Mouse (Mus musculus): Measurements from ENCODE around the gene Armc12. TPM values are rescaled to one million over a fixed set of nuclear protein-coding genes. Genes with fewer than 3 reads are reported as not detected.

Armc12 gene
- polyA plus RNA-seq, 1 experiment, result not detected

GRCm38 (mm10) chr17:28495832-28496231 lies 34.8 kb upstream of the Armc12 start:
- 66% methylated on average over 8 of the region's 8 CpGs for WGBS
- Histone ChIP-seq H3K4me3 (replicated peaks; ENCODE audit: extremely low read depth, low read depth, low read length) (no peak overlapping the region), H3K4me1 (ENCODE audit: control insufficient read depth, insufficient read depth, low read length) (no peaks in the 10 kb centered on the region)
- no peak for DNase-seq
- TF ChIP-seq CTCF (IDR thresholded peaks at IDR 0.05; ENCODE audit: insufficient read depth, low read length), result no peak
- TF ChIP-seq POLR2A (IDR thresholded peaks at IDR 0.05; ENCODE audit: borderline replicate concordance, extremely low read depth, low read depth, low read length), result no peak

GRCm38 (mm10) chr17:28499190-28499589 lies 31.4 kb upstream of the Armc12 start:
- TF ChIP-seq CTCF (IDR thresholded peaks at IDR 0.05; ENCODE audit: insufficient read depth, low read length) (no peak), POLR2A (IDR thresholded peaks at IDR 0.05; ENCODE audit: borderline replicate concordance, extremely low read depth, low read depth, low read length) (no peak)
- 71% methylated on average over 2 of the region's 2 CpGs for WGBS
- Histone ChIP-seq H3K4me3 (replicated peaks; ENCODE audit: extremely low read depth, low read depth, low read length) (no peak overlapping the region), H3K4me1 (ENCODE audit: control insufficient read depth, insufficient read depth, low read length) (no peaks in the 10 kb centered on the region)
- DNase-seq, result no peak

- H3K4me1 ChIP-seq (ENCODE audit: control insufficient read depth, insufficient read depth, low read length), result no peaks in the 10 kb centered on the region
- TF ChIP-seq CTCF (IDR thresholded peaks at IDR 0.05; ENCODE audit: insufficient read depth, low read length) (no peak), POLR2A (IDR thresholded peaks at IDR 0.05; ENCODE audit: borderline replicate concordance, extremely low read depth, low read depth, low read length) (no peak)
- H3K4me3 ChIP-seq (replicated peaks; ENCODE audit: extremely low read depth, low read depth, low read length), result no peak overlapping the region
- WGBS, result 88% methylated on average over 3 of the region's 3 CpGs
- no peak for DNase-seq
Measured at GRCm38 (mm10) chr17:28500465-28500864, 30.1 kb upstream of the Armc12 start.

- H3K4me1 ChIP-seq (ENCODE audit: control insufficient read depth, insufficient read depth, low read length), result no peaks in the 10 kb centered on the region
- H3K4me3 ChIP-seq (replicated peaks; ENCODE audit: extremely low read depth, low read depth, low read length), result no peak overlapping the region
- DNase-seq, result no peak
- TF ChIP-seq CTCF (IDR thresholded peaks at IDR 0.05; ENCODE audit: insufficient read depth, low read length) (no peak), POLR2A (IDR thresholded peaks at IDR 0.05; ENCODE audit: borderline replicate concordance, extremely low read depth, low read depth, low read length) (no peak)
- WGBS, result 45% methylated on average over 7 of the region's 7 CpGs
Measured at GRCm38 (mm10) chr17:28502196-28502821, 28.3 kb upstream of the Armc12 start.

GRCm38 (mm10) chr17:28504182-28504581 lies 26.4 kb upstream of the Armc12 start:
- WGBS, result 69% methylated on average over 6 of the region's 6 CpGs
- no peak overlapping the region for H3K4me3 ChIP-seq (replicated peaks; ENCODE audit: extremely low read depth, low read depth, low read length)
- H3K4me1 ChIP-seq (ENCODE audit: control insufficient read depth, insufficient read depth, low read length), result no peaks in the 10 kb centered on the region
- DNase-seq, result no peak
- TF ChIP-seq CTCF (IDR thresholded peaks at IDR 0.05; ENCODE audit: insufficient read depth, low read length) (no peak), POLR2A (IDR thresholded peaks at IDR 0.05; ENCODE audit: borderline replicate concordance, extremely low read depth, low read depth, low read length) (no peak)

GRCm38 (mm10) chr17:28505591-28505990 lies 25.0 kb upstream of the Armc12 start:
- TF ChIP-seq CTCF (IDR thresholded peaks at IDR 0.05; ENCODE audit: insufficient read depth, low read length) (no peak), POLR2A (IDR thresholded peaks at IDR 0.05; ENCODE audit: borderline replicate concordance, extremely low read depth, low read depth, low read length) (no peak)
- Histone ChIP-seq H3K4me1 (ENCODE audit: control insufficient read depth, insufficient read depth, low read length) (no peaks in the 10 kb centered on the region), H3K4me3 (replicated peaks; ENCODE audit: extremely low read depth, low read depth, low read length) (no peak overlapping the region)
- no peak for DNase-seq
- 90% methylated on average over 4 of the region's 4 CpGs for WGBS

GRCm38 (mm10) chr17:28506895-28507294 lies 23.7 kb upstream of the Armc12 start:
- DNase-seq, result no peak
- 50% methylated on average over 5 of the region's 5 CpGs for WGBS
- TF ChIP-seq POLR2A (IDR thresholded peaks at IDR 0.05; ENCODE audit: borderline replicate concordance, extremely low read depth, low read depth, low read length), result no peak
- no peak for TF ChIP-seq CTCF (IDR thresholded peaks at IDR 0.05; ENCODE audit: insufficient read depth, low read length)
- H3K4me3 ChIP-seq (replicated peaks; ENCODE audit: extremely low read depth, low read depth, low read length), result no peak overlapping the region
- H3K4me1 ChIP-seq (ENCODE audit: control insufficient read depth, insufficient read depth, low read length), result peaks cover 4% of the 10 kb centered on the region; the same call in 1 of the 2 replicates

GRCm38 (mm10) chr17:28507496-28507895 lies 23.1 kb upstream of the Armc12 start:
- Histone ChIP-seq H3K4me1 (ENCODE audit: control insufficient read depth, insufficient read depth, low read length) (peaks cover 7% of the 10 kb centered on the region), H3K4me3 (replicated peaks; ENCODE audit: extremely low read depth, low read depth, low read length) (no peak overlapping the region)
- TF ChIP-seq POLR2A (IDR thresholded peaks at IDR 0.05; ENCODE audit: borderline replicate concordance, extremely low read depth, low read depth, low read length) (no peak), CTCF (IDR thresholded peaks at IDR 0.05; ENCODE audit: insufficient read depth, low read length) (no peak)
- 49% methylated on average over 5 of the region's 5 CpGs for WGBS
- DNase-seq, result no peak

- DNase-seq, result no peak
- Histone ChIP-seq H3K4me3 (replicated peaks; ENCODE audit: extremely low read depth, low read depth, low read length) (no peak overlapping the region), H3K4me1 (ENCODE audit: control insufficient read depth, insufficient read depth, low read length) (peaks cover 17% of the 10 kb centered on the region)
- WGBS, result 15% methylated on average over 28 of the region's 28 CpGs
- TF ChIP-seq POLR2A (IDR thresholded peaks at IDR 0.05; ENCODE audit: borderline replicate concordance, extremely low read depth, low read depth, low read length), result no peak
- no peak for TF ChIP-seq CTCF (IDR thresholded peaks at IDR 0.05; ENCODE audit: insufficient read depth, low read length)
Measured at GRCm38 (mm10) chr17:28510445-28511342, 19.9 kb upstream of the Armc12 start.

Data from lung, adult 2 months (tissue).